Mouse (Mus musculus) G1E (cell line): Measurements from ENCODE around the gene Qrich1. TPM values are rescaled to one million over a fixed set of nuclear protein-coding genes. Genes with fewer than 3 reads are reported as not detected.
A peak's percentile ranks its signal among the peaks of the same experiment; 100 is the strongest.

ENCODE experiments used
- ATAC-seq: 2 replicates; pipeline ENCODE4 v1.8.0; 2016; ENCODE audit warnings: mild to moderate bottlenecking; ENCODE audit not compliant: insufficient number of reproducible peaks, poor library complexity, low FRiP score, severe bottlenecking; ENCODE audit errors: extremely low read depth
- DNase-seq: peaks from one replicate; pipeline ENCODE4 v3.0.0; 2012; ENCODE audit warnings: low spot score
- H3K27me3 ChIP-seq: 2 replicates; pipeline ENCODE4 v1.6.1; 2012; ENCODE audit warnings: mild to moderate bottlenecking, low read length, inconsistent platforms; ENCODE audit not compliant: insufficient read depth
- H3K36me3 ChIP-seq: replicated peaks from 2 replicates; pipeline ENCODE3; 2012; ENCODE audit warnings: mild to moderate bottlenecking, inconsistent platforms
- H3K4me1 ChIP-seq: 2 replicates; pipeline ENCODE4 v1.6.1; 2012; ENCODE audit warnings: low read depth, low read length, inconsistent platforms, mixed read lengths; ENCODE audit not compliant: insufficient read depth
- H3K4me3 ChIP-seq: 2 replicates; pipeline ENCODE4 v1.5.1; 2012; ENCODE audit warnings: low read depth, mild to moderate bottlenecking, inconsistent platforms, low read length, moderate library complexity, mixed read lengths
- H3K9me3 ChIP-seq: replicated peaks from 2 replicates; pipeline ENCODE4 v1.6.1; 2012; ENCODE audit warnings: inconsistent platforms
- CTCF ChIP-seq: IDR thresholded peaks from 2 replicates; pipeline ENCODE4 v1.5.1; 2012; ENCODE audit warnings: low read depth, low read length, inconsistent platforms, mixed read lengths
- GATA1 ChIP-seq: IDR thresholded peaks from 2 replicates; pipeline ENCODE4 v1.6.1; 2012; ENCODE audit warnings: borderline replicate concordance, low read length, inconsistent platforms, mixed read lengths
- GATA2 ChIP-seq: IDR thresholded peaks from 2 replicates; pipeline ENCODE4 v1.6.1; 2012; ENCODE audit warnings: low read depth, low read length, inconsistent platforms, borderline replicate concordance
- POLR2AphosphoS5 ChIP-seq: IDR thresholded peaks from 2 replicates; pipeline ENCODE4 v1.6.1; 2012; ENCODE audit warnings: low read depth, low read length, inconsistent platforms; ENCODE audit not compliant: insufficient replicate concordance
- TAL1 ChIP-seq: conservative IDR thresholded peaks from 2 replicates; pipeline ENCODE4 v1.6.1; 2012; ENCODE audit warnings: low read depth, low read length, inconsistent platforms, mixed read lengths
- polyA plus RNA-seq: library from polyadenylated mRNA; stranded (reverse); fragments of >175 nt; gene quantifications from 2 replicates; pipeline ENCODE4 v1.2.3, GENCODE M21; 2012
- total RNA-seq, 2 experiments: library from RNA; stranded (forward) in 1 of 2; stranded (reverse) in 1 of 2; fragments of 200-1000 nt in 1 of 2; fragments of >200 nt in 1 of 2; fragmentation: Nextera tagmentation in 1 of 2; gene quantifications; 2 replicates each; pipeline ENCODE4 v1.2.3; 2014 to 2017

Gene Qrich1
- total and polyA plus RNA-seq, 3 experiments, result 143 to 179 (median 161) TPM

- TF ChIP-seq GATA2 (no peak), TAL1 (no peak), POLR2AphosphoS5 (no peak), CTCF (no peak), GATA1 (no peak)
- Histone ChIP-seq H3K9me3 (no peaks in the 10 kb centered on the region), H3K4me1 (peaks cover 22% of the 10 kb centered on the region), H3K27me3 (peaks cover 73% of the 10 kb centered on the region), H3K36me3 (no peaks in the 10 kb centered on the region), H3K4me3 (peak within 1 kb of the TSS; percentile 44; the same call in 1 of the 2 replicates)
- DNase-seq, result no peak
- ATAC-seq, result no peak
These were observed 36.8 kb upstream of the Qrich1 start, which contains the start of gene Lamb2 for GRCm38 (mm10) chr9:108479721-108480351. TSS of gene Lamb2 (plus strand) at chr9:108479736.

- peaks cover 81% of the 10 kb centered on the region for H3K27me3 ChIP-seq
- TF ChIP-seq TAL1 (no peak), POLR2AphosphoS5 (no peak), GATA2 (no peak), GATA1 (no peak), CTCF (no peak)
- H3K9me3 ChIP-seq, result no peaks in the 10 kb centered on the region
- DNase-seq, result no peak
- no peak overlapping the region for H3K4me3 ChIP-seq
- peaks cover 22% of the 10 kb centered on the region for H3K4me1 ChIP-seq
- no peaks in the 10 kb centered on the region for H3K36me3 ChIP-seq
- no peak for ATAC-seq
These were observed 35.6 kb upstream of the Qrich1 start for GRCm38 (mm10) chr9:108480813-108481519.

GRCm38 (mm10) chr9:108481520-108482210 is 34.9 kb upstream of the Qrich1 start:
- Histone ChIP-seq H3K4me1 (peaks cover 24% of the 10 kb centered on the region), H3K27me3 (peaks cover 86% of the 10 kb centered on the region), H3K36me3 (no peaks in the 10 kb centered on the region), H3K4me3 (no peak overlapping the region), H3K9me3 (no peaks in the 10 kb centered on the region)
- DNase-seq, result no peak
- ATAC-seq, result no peak
- TF ChIP-seq TAL1 (no peak), GATA2 (no peak), GATA1 (no peak), POLR2AphosphoS5 (no peak)

- ATAC-seq (no peak), DNase-seq (no peak)
- no peaks in the 10 kb centered on the region for H3K9me3 ChIP-seq
- H3K36me3 ChIP-seq, result no peaks in the 10 kb centered on the region
- no peak overlapping the region for H3K4me3 ChIP-seq
- peaks cover 90% of the 10 kb centered on the region for H3K27me3 ChIP-seq
- H3K4me1 ChIP-seq, result peaks cover 24% of the 10 kb centered on the region
- TF ChIP-seq TAL1, result no peak
- TF ChIP-seq GATA2, result no peak
- TF ChIP-seq GATA1, result no peak
- TF ChIP-seq POLR2AphosphoS5, result no peak
- no peak for TF ChIP-seq CTCF
These were observed 33.4 kb upstream of the Qrich1 start for GRCm38 (mm10) chr9:108483051-108483790.

- H3K9me3 ChIP-seq, result no peaks in the 10 kb centered on the region
These were observed 32.6 kb upstream of the Qrich1 start for GRCm38 (mm10) chr9:108484021-108484420.

More at GRCm38 (mm10) chr9:108484021-108484420, 32.6 kb upstream of the Qrich1 start:
- Histone ChIP-seq H3K27me3 (peaks cover 83% of the 10 kb centered on the region), H3K4me3 (no peak overlapping the region), H3K4me1 (peaks cover 21% of the 10 kb centered on the region), H3K36me3 (no peaks in the 10 kb centered on the region)
- ATAC-seq (no peak), DNase-seq (no peak)
- no peak for TF ChIP-seq GATA2
- no peak for TF ChIP-seq GATA1
- no peak for TF ChIP-seq POLR2AphosphoS5
- TF ChIP-seq CTCF, result no peak
- TF ChIP-seq TAL1, result no peak
